Mouse (Mus musculus): ENCODE measurements around the gene Cacnb4.

- no peak for TF ChIP-seq USF1 (IDR thresholded peaks at IDR 0.05; ENCODE audit: low read depth)
- no peak for TF ChIP-seq E2F4 (IDR thresholded peaks at IDR 0.05; ENCODE audit: insufficient read depth)
- TF ChIP-seq TCF12 (IDR thresholded peaks at IDR 0.05; ENCODE audit: insufficient read depth, poor library complexity, severe bottlenecking), result no peak
- no peak for TF ChIP-seq POLR2AphosphoS2 (IDR thresholded peaks at IDR 0.05; ENCODE audit: insufficient read length, low read depth)
- TF ChIP-seq POLR2A (IDR thresholded peaks at IDR 0.05; ENCODE audit: insufficient read length, low read depth), result no peak
Measured at GRCm38 (mm10) chr2:52537645-52538044, 139.0 kb downstream of the Cacnb4 start.

Measured in myocyte (in vitro differentiated cells).